Mouse (Mus musculus) spleen, postnatal 4 days (tissue): ENCODE measurements around the gene Snrpd2.

ENCODE experiments used
- DNase-seq, 2 experiments: peaks; one replicate each; pipeline ENCODE4 v3.0.0; 2022; ENCODE audit warnings: low spot score in 2 of 2

The Snrpd2 gene

DNA sequence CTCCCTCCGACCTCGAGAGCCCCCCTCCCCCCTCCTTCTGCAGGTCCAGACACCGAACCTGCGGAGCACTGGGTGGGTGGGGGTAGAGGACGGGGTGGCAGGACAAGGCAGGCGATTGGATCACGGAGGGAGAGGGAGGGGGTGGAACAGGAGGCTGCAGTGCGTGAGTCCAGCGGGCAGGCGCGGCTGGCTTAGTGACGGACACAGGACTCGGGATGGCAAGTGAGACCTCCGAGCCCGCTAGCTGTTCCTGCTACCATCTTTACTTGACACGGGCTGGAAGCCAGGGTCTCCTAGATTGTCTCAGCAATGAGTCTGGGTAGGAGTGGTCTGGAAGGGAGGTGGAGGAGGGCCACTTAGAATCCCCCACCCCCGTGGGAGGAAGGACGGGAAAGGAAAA lies 28.5 kb downstream of the Snrpd2 start:
- DNase-seq = no peak

DNA sequence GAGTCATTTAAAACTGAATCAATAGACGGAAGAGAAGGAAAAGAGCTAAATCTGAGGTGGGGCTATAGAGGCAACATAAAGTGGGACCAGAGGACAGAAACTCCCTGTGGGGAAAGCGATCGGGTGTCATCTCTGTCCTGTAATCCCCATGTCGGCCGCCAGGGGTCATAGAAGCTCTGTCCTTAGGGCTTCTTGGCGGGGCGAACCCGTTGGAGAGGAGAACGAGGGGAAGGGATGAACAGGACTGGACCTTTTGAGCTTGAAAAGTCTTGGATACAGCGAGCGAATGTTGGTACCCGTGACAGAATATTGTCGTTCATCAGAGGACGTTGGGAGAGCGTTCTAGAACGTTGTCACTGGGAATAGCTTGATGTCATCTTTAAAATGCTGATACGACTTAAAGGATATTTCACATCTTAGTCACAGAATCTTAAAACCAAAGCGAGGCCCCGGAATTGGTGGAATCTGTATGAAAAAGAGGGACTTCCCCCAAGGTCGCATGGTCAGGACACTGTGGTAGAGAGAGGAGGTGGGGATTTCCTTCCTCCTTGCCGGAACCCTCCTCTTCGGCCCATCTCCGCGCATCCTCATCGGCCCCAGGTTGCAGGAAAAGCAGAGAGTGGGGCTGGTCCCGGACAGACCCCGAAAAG lies 29.0 kb downstream of the Snrpd2 start:
- peak; percentile 76 to 93 for DNase-seq

DNA sequence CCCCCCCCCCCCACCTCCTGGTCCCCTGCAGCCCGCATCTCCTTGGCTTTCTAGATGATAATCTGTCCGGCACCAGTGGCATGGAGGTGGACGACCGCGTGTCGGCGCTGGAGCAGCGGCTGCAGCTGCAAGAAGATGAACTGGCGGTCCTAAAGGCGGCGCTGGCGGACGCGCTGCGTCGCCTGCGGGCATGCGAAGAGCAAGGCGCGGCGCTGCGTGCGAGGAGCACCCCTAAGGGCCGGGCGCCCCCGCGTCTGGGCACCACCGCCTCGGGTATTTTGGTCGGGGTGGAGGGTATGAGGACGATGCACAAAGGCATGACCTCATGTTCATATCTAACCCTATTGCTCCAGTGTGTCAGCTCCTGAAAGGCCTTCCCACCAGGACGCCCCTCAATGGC lies 29.7 kb downstream of the Snrpd2 start:
- DNase-seq = peak; percentile 59 to 81

DNA sequence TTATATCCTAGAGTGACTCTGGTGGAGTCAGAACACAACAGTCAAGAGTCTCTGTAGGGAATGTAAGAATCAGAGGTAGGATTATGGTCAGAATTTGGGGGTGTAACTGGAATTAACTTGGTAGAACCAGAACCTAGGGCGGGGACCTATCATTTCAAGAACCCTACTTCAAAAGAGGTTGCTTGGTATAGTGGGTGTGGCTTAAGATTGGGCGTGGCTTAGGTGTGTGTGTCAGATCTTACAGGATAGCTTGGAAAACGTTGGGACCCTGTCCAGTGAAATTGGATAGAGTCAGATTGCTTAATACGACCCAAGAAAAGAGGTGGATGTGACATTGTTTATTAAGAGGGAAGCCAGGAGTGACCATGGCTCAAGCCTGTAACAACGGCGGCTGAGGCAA lies 30.4 kb downstream of the Snrpd2 start:
- no peak for DNase-seq

DNA sequence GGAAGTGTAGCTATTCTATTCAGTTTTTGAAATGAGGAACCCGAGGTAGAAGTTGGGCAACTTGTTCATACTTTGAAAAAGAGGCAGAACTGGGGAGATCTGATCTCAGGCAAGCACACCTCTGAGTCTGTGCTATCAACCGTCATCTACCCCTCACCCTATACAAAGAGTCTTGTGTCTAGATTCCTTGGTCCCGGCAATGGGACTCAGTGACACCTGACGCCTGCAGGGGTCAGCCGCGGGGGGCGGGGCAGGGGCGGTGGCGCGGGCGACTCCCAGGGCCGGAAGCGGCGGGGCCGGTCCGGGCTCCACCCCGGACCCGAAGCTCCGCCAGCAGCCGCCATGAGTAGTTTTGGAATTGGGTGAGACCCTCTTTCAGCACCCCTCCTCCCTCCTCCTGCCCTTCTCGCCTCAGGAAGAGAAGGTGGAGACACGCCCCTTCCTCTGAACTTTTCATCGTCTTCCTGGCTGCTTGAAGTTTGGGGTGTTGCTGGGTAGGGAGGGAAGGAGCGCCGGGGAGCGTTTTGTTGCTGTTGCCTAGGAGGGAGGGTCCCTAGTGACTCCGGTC lies 31.4 kb downstream of the Snrpd2 start:
- no peak for DNase-seq

DNA sequence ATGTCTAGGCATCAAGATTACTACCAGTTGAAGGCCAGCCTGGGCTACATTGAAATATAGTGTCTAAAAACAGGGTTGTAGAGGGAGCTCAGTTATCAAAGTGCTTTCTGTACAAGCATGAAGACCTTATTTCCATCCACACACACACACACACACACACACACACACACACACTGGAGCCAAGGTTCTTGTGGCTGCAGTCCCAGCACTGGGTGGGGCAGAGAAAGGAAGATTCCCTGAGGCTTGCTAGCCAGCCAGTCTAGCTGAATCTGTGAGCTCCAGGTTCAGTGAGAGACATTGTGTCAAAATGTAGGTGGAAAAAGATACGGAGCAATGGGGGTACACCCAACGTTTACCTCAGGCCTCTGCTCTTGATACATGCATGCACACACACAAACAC lies 34.7 kb downstream of the Snrpd2 start:
- no peak for DNase-seq

DNA sequence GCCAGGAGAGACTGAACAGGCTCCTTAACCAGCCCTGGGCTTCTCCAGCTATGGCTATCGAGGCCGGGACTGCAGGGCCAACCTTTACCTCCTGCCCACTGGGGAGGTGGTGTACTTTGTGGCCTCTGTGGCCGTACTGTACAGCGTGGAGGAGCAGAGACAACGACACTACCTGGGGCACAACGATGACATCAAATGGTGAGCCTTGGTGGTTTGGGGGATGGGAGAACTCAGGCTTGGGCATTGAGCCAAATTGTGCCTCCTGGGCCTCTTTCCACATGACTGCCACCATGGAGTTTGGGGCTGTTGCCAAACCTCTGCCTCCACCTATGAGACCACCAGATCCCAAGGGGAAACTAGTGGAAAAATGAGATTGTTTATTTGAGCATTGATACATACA lies 35.2 kb downstream of the Snrpd2 start:
- DNase-seq = no peak

DNA sequence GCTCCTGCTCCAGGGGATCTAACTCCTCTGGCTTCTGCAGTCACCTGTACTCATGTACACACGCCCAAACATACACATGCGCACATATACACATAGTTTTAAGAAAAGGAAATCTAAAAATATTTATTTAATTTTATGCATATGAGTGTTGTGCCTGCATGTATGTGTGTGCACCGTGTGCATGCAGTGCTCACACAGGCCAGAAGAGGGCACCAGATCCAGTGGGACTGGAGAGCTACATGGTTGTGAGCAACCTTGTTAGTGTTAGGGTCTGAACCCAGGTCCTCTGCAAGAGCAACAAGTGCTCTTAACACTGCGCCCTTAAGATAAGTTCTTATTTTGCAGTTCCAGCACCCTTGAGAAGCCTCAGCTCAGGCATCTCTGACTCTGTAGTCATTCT lies 45.2 kb downstream of the Snrpd2 start:
- DNase-seq = no peak

DNA sequence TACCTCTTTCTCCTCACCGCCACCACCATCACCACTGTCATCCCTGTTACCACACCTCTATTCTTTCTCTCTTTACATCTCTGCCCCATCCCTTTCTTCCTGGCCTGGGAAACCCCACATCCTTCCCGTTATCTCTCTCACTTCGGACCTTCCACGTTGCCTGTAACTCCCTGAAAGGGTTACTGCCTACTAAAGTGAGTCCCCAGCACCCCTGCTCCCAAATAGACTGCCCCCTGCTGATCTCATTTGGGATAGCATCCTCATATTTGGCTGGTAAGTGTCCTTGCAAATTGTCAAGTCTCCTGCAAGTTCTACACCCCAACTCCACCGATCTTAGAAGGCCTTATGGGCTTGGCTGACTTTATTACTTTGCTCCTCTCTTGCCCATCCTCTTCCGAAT lies 47.2 kb downstream of the Snrpd2 start:
- DNase-seq = peak in 1 of 2 experiments; percentile 74

DNA sequence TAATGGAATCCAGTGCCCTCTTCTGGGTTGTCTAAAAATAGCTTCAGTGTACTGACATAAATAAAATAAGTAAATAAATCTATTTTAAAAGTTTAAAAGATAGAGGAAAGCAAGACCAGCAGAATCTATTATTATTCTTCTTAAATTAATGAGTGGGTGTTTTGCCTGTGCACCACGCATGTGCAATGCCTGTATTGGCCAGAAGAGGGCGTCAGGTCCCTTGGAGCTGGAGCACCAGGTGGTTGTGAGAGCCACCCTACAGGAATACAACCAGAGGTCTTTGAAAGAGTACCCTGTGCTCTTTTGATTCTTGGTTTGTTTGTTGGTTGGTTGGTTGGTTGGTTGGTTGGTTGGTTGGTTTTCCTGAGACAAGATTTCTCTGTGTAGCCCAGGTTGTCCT lies 48.5 kb downstream of the Snrpd2 start:
- DNase-seq = peak; percentile 52 to 85

DNA sequence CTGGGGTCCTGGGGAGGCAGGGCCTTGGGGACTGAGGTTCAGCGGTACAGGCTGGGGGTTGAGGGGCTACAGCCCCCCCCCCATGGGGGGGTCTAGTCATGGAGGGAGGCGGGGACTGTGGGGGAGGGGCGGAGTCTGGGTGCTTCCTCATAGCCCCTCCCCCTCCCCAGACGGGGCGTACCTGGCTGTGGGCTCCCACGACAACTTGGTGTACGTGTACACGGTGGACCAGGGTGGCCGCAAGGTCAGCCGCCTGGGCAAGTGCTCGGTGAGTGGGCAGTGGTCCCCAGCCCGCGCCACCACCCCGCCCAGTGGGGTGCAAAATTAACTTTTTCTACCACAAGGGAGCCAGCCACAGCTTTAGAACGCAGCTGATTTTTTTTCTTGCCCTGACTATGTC lies 52.1 kb downstream of the Snrpd2 start:
- no peak for DNase-seq

DNA sequence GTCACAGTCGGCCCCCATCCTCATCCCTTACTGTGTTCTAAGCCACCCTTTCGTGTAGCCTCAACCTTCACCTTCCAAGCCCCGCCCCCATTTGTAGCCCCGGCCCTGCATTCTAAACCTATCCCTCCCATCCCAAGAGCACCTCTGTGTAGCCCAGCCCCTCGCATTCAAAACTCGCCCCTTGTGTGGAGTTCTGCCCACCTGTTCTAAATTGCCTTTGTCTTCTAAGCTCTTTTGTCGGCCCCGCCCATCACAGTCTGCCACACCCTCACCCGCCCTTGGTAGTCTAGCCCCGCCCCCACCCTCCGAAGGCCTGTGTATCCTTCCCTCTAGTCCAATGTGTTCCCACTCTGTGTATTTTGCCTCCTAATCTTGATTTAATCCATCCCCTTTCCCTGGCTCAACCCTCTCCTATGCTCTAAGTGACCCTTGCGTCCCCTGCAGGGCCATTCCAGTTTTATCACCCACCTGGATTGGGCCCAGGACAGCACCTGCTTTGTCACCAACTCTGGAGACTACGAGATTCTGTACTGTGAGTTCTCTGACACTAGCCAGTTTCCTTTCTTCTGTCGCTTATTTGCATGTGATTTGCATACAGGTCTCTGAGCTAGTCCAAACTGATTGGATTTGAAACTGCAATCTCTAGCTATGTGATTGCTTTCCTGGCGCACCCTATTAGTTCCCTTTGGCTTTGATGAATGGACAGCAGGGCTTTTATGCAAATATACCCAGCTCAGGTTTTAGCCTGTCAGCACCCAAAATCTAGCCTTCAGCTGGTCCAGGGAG lies 52.7 kb downstream of the Snrpd2 start:
- DNase-seq = no peak
